Mouse (Mus musculus) cortical plate, adult 2 months (tissue): ENCODE results near the gene Soga1. TPM values are rescaled to one million over a fixed set of nuclear protein-coding genes. Genes with fewer than 3 reads are reported as not detected.

Experiments
- H3K27ac ChIP-seq: fragments of 200-500 bp; 2 replicates; pipeline ENCODE4 v1.5.1; 2012; ENCODE audit warnings: low read length, control low read depth, inconsistent platforms; ENCODE audit not compliant: insufficient read depth
- H3K4me1 ChIP-seq: fragments of 200-500 bp; 2 replicates; pipeline ENCODE4 v1.6.1; 2011; ENCODE audit warnings: low read length; ENCODE audit not compliant: control insufficient read depth, insufficient read depth
- H3K4me3 ChIP-seq: fragments of 200-500 bp; 2 replicates; pipeline ENCODE4 v1.5.1; 2011; ENCODE audit warnings: mild to moderate bottlenecking, low read length, control low read depth; ENCODE audit not compliant: insufficient read depth
- CTCF ChIP-seq: fragments of 200-500 bp; IDR thresholded peaks from 2 replicates; pipeline ENCODE4 v1.5.1; 2011; ENCODE audit warnings: mild to moderate bottlenecking, control low read depth, low read length; ENCODE audit not compliant: insufficient read depth; ENCODE audit errors: extremely low read depth
- POLR2A ChIP-seq: fragments of 200-500 bp; IDR thresholded peaks from 2 replicates; pipeline ENCODE4 v1.6.1; 2011; ENCODE audit warnings: mild to moderate bottlenecking, low read length, control low read depth; ENCODE audit not compliant: insufficient read depth; ENCODE audit errors: extremely low read depth
- polyA plus RNA-seq: library from polyadenylated mRNA; depleted of rRNA; stranded (reverse); fragments of >200 nt; gene quantifications from 2 replicates; pipeline ENCODE4 v1.2.3, GENCODE M21; 2012

Gene Soga1
- polyA plus RNA-seq, 1 experiment: 6.8 TPM

- peak overlapping the region; percentile 4; the same call in 1 of the 2 replicates for H3K27ac ChIP-seq
- no peak overlapping the region for H3K4me3 ChIP-seq
- TF ChIP-seq POLR2A (no peak), CTCF (no peak)
- H3K4me1 ChIP-seq: 0 out of 2 replicates have a peak, but pooled peaks cover 2% of the 10 kb centered on the region
These were observed 21.9 kb downstream of the Soga1 start for GRCm38 (mm10) chr2:157057186-157057585.

GRCm38 (mm10) chr2:157055721-157056120 lies 23.3 kb downstream of the Soga1 start:
- 0 out of 2 replicates have a peak, but pooled peaks cover 2% of the 10 kb centered on the region for H3K4me1 ChIP-seq

GRCm38 (mm10) chr2:157054816-157055215 lies 24.2 kb downstream of the Soga1 start:
- no peak overlapping the region for H3K4me3 ChIP-seq
- H3K4me1 ChIP-seq: peaks cover 5% of the 10 kb centered on the region; the same call in 1 of the 2 replicates
- TF ChIP-seq CTCF (no peak), POLR2A (no peak)
- H3K27ac ChIP-seq: peak overlapping the region; percentile 30

More at GRCm38 (mm10) chr2:157055721-157056120, 23.3 kb downstream of the Soga1 start:
- Histone ChIP-seq H3K27ac (no peak overlapping the region), H3K4me3 (no peak overlapping the region)
- no peak for TF ChIP-seq CTCF
- TF ChIP-seq POLR2A: no peak

GRCm38 (mm10) chr2:157054297-157054696 lies 24.8 kb downstream of the Soga1 start:
- H3K4me3 ChIP-seq: no peak overlapping the region
- 0 out of 2 replicates have a peak overlapping the region, but pooled peaks have one; percentile 4 for H3K27ac ChIP-seq
- peaks cover 9% of the 10 kb centered on the region; the same call in 1 of the 2 replicates for H3K4me1 ChIP-seq
- no peak for TF ChIP-seq POLR2A
- no peak for TF ChIP-seq CTCF

- Histone ChIP-seq H3K27ac (no peak overlapping the region), H3K4me1 (peaks cover 10% of the 10 kb centered on the region), H3K4me3 (no peak overlapping the region)
- TF ChIP-seq POLR2A (no peak), CTCF (0 out of 2 replicates have a peak, but pooled peaks have one; percentile 21)
These were observed 25.3 kb downstream of the Soga1 start for GRCm38 (mm10) chr2:157053787-157054186.

- Histone ChIP-seq H3K27ac (no peak overlapping the region), H3K4me3 (no peak overlapping the region), H3K4me1 (peaks cover 14% of the 10 kb centered on the region)
- TF ChIP-seq CTCF (no peak), POLR2A (no peak)
These were observed 25.9 kb downstream of the Soga1 start for GRCm38 (mm10) chr2:157053124-157053523.

GRCm38 (mm10) chr2:157052448-157052847 lies 26.6 kb downstream of the Soga1 start:
- H3K27ac ChIP-seq: peak overlapping the region; percentile 46; the same call in 1 of the 2 replicates

GRCm38 (mm10) chr2:157049831-157050243 lies 29.2 kb downstream of the Soga1 start:
- H3K27ac ChIP-seq: peak overlapping the region; percentile 36; the same call in 1 of the 2 replicates
- peaks cover 12% of the 10 kb centered on the region for H3K4me1 ChIP-seq
- TF ChIP-seq CTCF (no peak), POLR2A (no peak)
- H3K4me3 ChIP-seq: no peak overlapping the region

More at GRCm38 (mm10) chr2:157052448-157052847, 26.6 kb downstream of the Soga1 start:
- H3K4me1 ChIP-seq: peaks cover 14% of the 10 kb centered on the region
- H3K4me3 ChIP-seq: no peak overlapping the region
- TF ChIP-seq CTCF (no peak), POLR2A (no peak)

- Histone ChIP-seq H3K27ac (no peak overlapping the region), H3K4me1 (peaks cover 12% of the 10 kb centered on the region), H3K4me3 (no peak overlapping the region)
- TF ChIP-seq CTCF (no peak), POLR2A (no peak)
These were observed 30.5 kb downstream of the Soga1 start for GRCm38 (mm10) chr2:157048395-157049181.

- peaks cover 12% of the 10 kb centered on the region for H3K4me1 ChIP-seq
- no peak for TF ChIP-seq POLR2A
- no peak for TF ChIP-seq CTCF
- H3K4me3 ChIP-seq: no peak overlapping the region
- no peak overlapping the region for H3K27ac ChIP-seq
These were observed 32.1 kb downstream of the Soga1 start for GRCm38 (mm10) chr2:157046956-157047355.
